ENCODE assay signal across 8 mouse cellular contexts in genomic region chr11:60352559-60353411, GRCm38 (mm10). TPM values are rescaled to one million over a fixed set of nuclear protein-coding genes. Genes with fewer than 3 reads are reported as not detected.
DNase-seq lines count a peak whose midpoint lies in the region; ATAC-seq and TF ChIP-seq lines count a peak whose summit lies in the region.

Tom1l2 (minus strand) TSS chr11:60352905.
Drc3 (plus strand) TSS chr11:60353329.

- peak; percentile 100 for DNase-seq in 3T3-L1 (ENCODE audit: low read depth, low spot score)
- peak; percentile 94 to 99 for DNase-seq in adrenal gland, postnatal 4 days (ENCODE audit: low spot score in 2 of 2)
- peak; percentile 100 for DNase-seq in embryonic facial prominence, embryonic 14.5 days (ENCODE audit: low spot score)
- peak; percentile 94 to 100 for DNase-seq in heart, adult 2 months
- peak; percentile 100 for DNase-seq in kidney, adult 8-10 months
- DNase-seq in spleen, postnatal 10 days (ENCODE audit: low spot score in 2 of 2): peak; percentile 89 to 98

- TF ChIP-seq EP300 in heart, adult 2 months (IDR thresholded peaks at IDR 0.05; ENCODE audit: insufficient read depth, low read depth, low read length): 0 out of 2 replicates have a peak, but pooled peaks have one; percentile 56

- H3K79me2 ChIP-seq in heart, adult 2 months (replicated peaks; ENCODE audit: control insufficient read depth, insufficient read depth, low read length): peaks cover 10% of the 10 kb centered on the region

- H3K9ac ChIP-seq in embryonic facial prominence, embryonic 14.5 days (ENCODE audit: low read depth, low read length): peak within 1 kb of the TSS; percentile 68
- peak within 1 kb of the TSS; percentile 83 for H3K9ac ChIP-seq in heart, adult 2 months (ENCODE audit: low read depth, low read length)
- H3K9ac ChIP-seq in limb, embryonic 13.5 days: peak within 1 kb of the TSS; percentile 76
- H3K9ac ChIP-seq in midbrain, embryonic 16.5 days (ENCODE audit: low read depth, low read length): peak within 1 kb of the TSS; percentile 79

- WGBS in embryonic facial prominence, embryonic 14.5 days: under 1% methylated on average over 42 of the region's 57 CpGs
- WGBS in heart, adult 2 months: under 1% methylated on average over 57 of the region's 57 CpGs
- WGBS in limb, embryonic 13.5 days: under 1% methylated on average over 57 of the region's 57 CpGs
- under 1% methylated on average over 57 of the region's 57 CpGs for WGBS in midbrain, embryonic 16.5 days

- H3K9me3 ChIP-seq in embryonic facial prominence, embryonic 14.5 days (ENCODE audit: control insufficient read depth, low read length): no peaks in the 10 kb centered on the region
- no peaks in the 10 kb centered on the region for H3K9me3 ChIP-seq in limb, embryonic 13.5 days
- H3K9me3 ChIP-seq in midbrain, embryonic 16.5 days (replicated peaks; ENCODE audit: control insufficient read depth, low read length, poor library complexity, severe bottlenecking): no peaks in the 10 kb centered on the region

- peak within 1 kb of the TSS; percentile 59; the same call in 1 of the 2 replicates for H3K27ac ChIP-seq in embryonic facial prominence, embryonic 14.5 days (replicated peaks; ENCODE audit: low read depth, low read length)
- H3K27ac ChIP-seq in heart, adult 2 months: peak within 1 kb of the TSS; percentile 98
- H3K27ac ChIP-seq in limb, embryonic 13.5 days: no peak within 1 kb of the TSS
- peak within 1 kb of the TSS; percentile 82 for H3K27ac ChIP-seq in midbrain, embryonic 16.5 days (ENCODE audit: low read length)

- peak; percentile 86 for TF ChIP-seq POLR2A in heart, adult 2 months (IDR thresholded peaks at IDR 0.05; ENCODE audit: insufficient read depth, low read depth, low read length)

- H3K4me3 ChIP-seq in embryonic facial prominence, embryonic 14.5 days (ENCODE audit: low read depth, low read length): peak within 1 kb of the TSS; percentile 60
- H3K4me3 ChIP-seq in heart, adult 2 months: peak within 1 kb of the TSS; percentile 86
- peak within 1 kb of the TSS; percentile 71 for H3K4me3 ChIP-seq in limb, embryonic 13.5 days
- peak within 1 kb of the TSS; percentile 78 for H3K4me3 ChIP-seq in midbrain, embryonic 16.5 days (ENCODE audit: low read depth, low read length)

- 0 out of 2 replicates have a peak, but pooled peaks have one; percentile 4 for TF ChIP-seq CTCF in heart, adult 2 months (IDR thresholded peaks at IDR 0.05)

- H3K4me2 ChIP-seq in embryonic facial prominence, embryonic 14.5 days (ENCODE audit: low read depth, low read length): peak within 1 kb of the TSS; percentile 75
- peak within 1 kb of the TSS; percentile 77 for H3K4me2 ChIP-seq in limb, embryonic 13.5 days (replicated peaks)
- H3K4me2 ChIP-seq in midbrain, embryonic 16.5 days (ENCODE audit: low read length): peak within 1 kb of the TSS; percentile 81

- H3K36me3 ChIP-seq in embryonic facial prominence, embryonic 14.5 days (ENCODE audit: control insufficient read depth, insufficient read depth, low read length): no peaks in the 10 kb centered on the region
- peaks cover 7% of the 10 kb centered on the region for H3K36me3 ChIP-seq in heart, adult 2 months (ENCODE audit: control insufficient read depth, insufficient read depth, low read length)
- H3K36me3 ChIP-seq in limb, embryonic 13.5 days: no peaks in the 10 kb centered on the region
- no peaks in the 10 kb centered on the region for H3K36me3 ChIP-seq in midbrain, embryonic 16.5 days (ENCODE audit: control insufficient read depth, insufficient read depth, low read length)

- peaks cover 3% of the 10 kb centered on the region; the same call in 1 of the 2 replicates for H3K4me1 ChIP-seq in embryonic facial prominence, embryonic 14.5 days (ENCODE audit: control insufficient read depth, insufficient read depth, low read length)
- H3K4me1 ChIP-seq in heart, adult 2 months (ENCODE audit: control insufficient read depth, insufficient read depth, low read length): peaks cover 5% of the 10 kb centered on the region
- peaks cover 12% of the 10 kb centered on the region for H3K4me1 ChIP-seq in limb, embryonic 13.5 days
- H3K4me1 ChIP-seq in midbrain, embryonic 16.5 days (ENCODE audit: control insufficient read depth, insufficient read depth, low read length): peaks cover 17% of the 10 kb centered on the region

- H3K27me3 ChIP-seq in embryonic facial prominence, embryonic 14.5 days (replicated peaks; ENCODE audit: control insufficient read depth, insufficient read depth, low read length): no peaks in the 10 kb centered on the region
- no peaks in the 10 kb centered on the region for H3K27me3 ChIP-seq in heart, adult 2 months (ENCODE audit: control insufficient read depth, insufficient read depth, low read length)
- H3K27me3 ChIP-seq in limb, embryonic 13.5 days: no peaks in the 10 kb centered on the region
- no peaks in the 10 kb centered on the region for H3K27me3 ChIP-seq in midbrain, embryonic 16.5 days (ENCODE audit: control insufficient read depth, insufficient read depth, low read depth, low read length)

- peak; percentile 100 for ATAC-seq in embryonic facial prominence, embryonic 14.5 days (ENCODE audit: low read depth)
- ATAC-seq in limb, embryonic 13.5 days (ENCODE audit: low FRiP score, low read depth): peak; percentile 100
- ATAC-seq in midbrain, embryonic 16.5 days: peak; percentile 100

- intact Hi-C loops in heart, adult 2 months (cut with DNase I): loop anchor here (5.0 kb wide), 2 partner anchors 45 to 245 kb away; partner anchors contain the start of gene Rai1

RNA-seq across cellular contexts. Expression of gene Tom1l2, which starts in this region (rescaled TPM):
- 10 to 100 TPM; 54.0 to 55.9 TPM for total RNA-seq in adrenal gland, postnatal 4 days (2021)
- polyA plus RNA-seq in embryonic facial prominence, embryonic 14.5 days (2014; fragmentation: Nextera tagmentation; extraction: Ambion mirVana): 21.8 and 23.4 TPM in 2 replicates
- 100 to 1,000 TPM; 102 to 113 TPM for total RNA-seq in heart, adult 2 months (2021)
- 123 and 149 TPM in 2 replicates for polyA plus RNA-seq in heart, adult 2 months (2012; rRNA removed)
- polyA plus RNA-seq in limb, embryonic 13.5 days (2015; fragmentation: Nextera tagmentation; extraction: Ambion mirVana): 26.4 and 27.9 TPM in 2 replicates
- polyA plus RNA-seq in midbrain, embryonic 16.5 days (2015; fragmentation: Nextera tagmentation; extraction: Ambion mirVana): 66.4 and 74.6 TPM in 2 replicates

RNA-seq across cellular contexts. Expression of gene Drc3, which starts in this region (rescaled TPM):
- total RNA-seq in adrenal gland, postnatal 4 days (2021): 1 to 10 TPM; 1.8 to 2.6 TPM
- 4.2 and 7.9 TPM in 2 replicates for polyA plus RNA-seq in embryonic facial prominence, embryonic 14.5 days (2014; fragmentation: Nextera tagmentation; extraction: Ambion mirVana)
- total RNA-seq in heart, adult 2 months (2021): 1 to 10 TPM; 1.6 to 2.4 TPM
- 4.1 and 4.2 TPM in 2 replicates for polyA plus RNA-seq in heart, adult 2 months (2012; rRNA removed)
- polyA plus RNA-seq in limb, embryonic 13.5 days (2015; fragmentation: Nextera tagmentation; extraction: Ambion mirVana): 1.0 and 1.5 TPM in 2 replicates
- 6.6 and 7.1 TPM in 2 replicates for polyA plus RNA-seq in midbrain, embryonic 16.5 days (2015; fragmentation: Nextera tagmentation; extraction: Ambion mirVana)
